Mouse (Mus musculus): Measurements from ENCODE around the gene Olfr1367.

DNA sequence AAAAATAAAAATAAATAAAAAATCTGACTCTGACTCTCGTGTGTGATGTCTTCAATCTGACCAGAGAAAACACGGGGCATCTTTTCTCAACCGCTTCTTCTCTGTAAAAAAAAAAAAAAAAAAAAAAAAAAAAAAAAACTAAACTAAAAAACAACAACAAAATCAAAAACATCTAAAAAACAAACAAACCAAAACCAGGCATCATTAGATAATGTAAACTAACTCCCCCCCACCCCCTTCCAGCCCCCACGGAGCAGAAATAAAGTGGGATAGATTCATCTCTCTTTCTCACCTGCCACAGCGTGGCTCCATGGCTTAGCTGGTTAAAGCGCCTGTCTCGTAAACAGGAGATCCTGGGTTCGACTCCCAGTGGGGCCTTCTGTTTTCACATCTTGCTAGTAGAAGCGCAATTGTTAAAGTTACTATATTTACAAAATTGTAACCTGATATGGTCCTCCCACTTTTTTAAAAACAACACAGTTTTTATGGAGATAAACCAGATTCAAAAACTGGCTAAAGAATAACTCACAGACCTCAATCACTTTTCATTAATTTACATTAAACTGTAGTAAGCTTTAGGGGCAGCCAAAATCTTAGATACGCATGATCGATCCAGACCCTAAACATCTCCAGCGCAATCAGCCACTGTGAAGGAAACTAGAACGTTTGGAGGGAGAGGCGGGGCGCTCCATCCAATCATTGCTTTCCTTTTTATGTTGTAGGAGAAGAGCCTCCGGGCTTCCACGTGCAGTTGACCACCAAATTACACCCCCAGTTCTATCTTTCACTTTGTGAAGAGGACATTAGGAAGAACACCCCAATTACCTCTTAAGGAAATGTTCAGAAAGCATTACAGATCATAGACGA, 24.0 kb upstream of the Olfr1367 start:
- TF ChIP-seq CTCF (IDR thresholded peaks at IDR 0.05; ENCODE audit: control insufficient read depth, insufficient read depth, insufficient read length), result no peak
- no peak for TF ChIP-seq MAX (IDR thresholded peaks at IDR 0.05)
- TF ChIP-seq USF1 (IDR thresholded peaks at IDR 0.05; ENCODE audit: low read depth), result no peak
- no peak for TF ChIP-seq CEBPB (IDR thresholded peaks at IDR 0.05; ENCODE audit: low read depth)
- no peak for TF ChIP-seq MYOG (IDR thresholded peaks at IDR 0.05; ENCODE audit: control insufficient read depth, extremely low read depth, insufficient read length)
- no peak for TF ChIP-seq MYOD1 (IDR thresholded peaks at IDR 0.05; ENCODE audit: control insufficient read depth, insufficient read length, low read depth)
- TF ChIP-seq FOSL1 (IDR thresholded peaks at IDR 0.05; ENCODE audit: insufficient read depth, low read length, poor library complexity, severe bottlenecking), result no peak
